Mouse (Mus musculus): ENCODE data around the gene Kmo. TPM values are rescaled to one million over a fixed set of nuclear protein-coding genes. Genes with fewer than 3 reads are reported as not detected.

Gene Kmo
- polyA plus RNA-seq, 1 experiment from 2014 or later: 1.1 TPM

GRCm38 (mm10) chr1:175639072-175639471, 18.9 kb downstream of the Kmo start:
- H3K27ac ChIP-seq: no peak overlapping the region
- H3K9me3 ChIP-seq: no peaks in the 10 kb centered on the region
- ATAC-seq (ENCODE audit: insufficient read depth, low FRiP score, low read depth): no peak
- no peak overlapping the region for H3K9ac ChIP-seq
- WGBS: 79% methylated on average over 7 of the region's 7 CpGs
- H3K4me1 ChIP-seq: no peaks in the 10 kb centered on the region
- no peak overlapping the region for H3K4me3 ChIP-seq (replicated peaks)
- no peaks in the 10 kb centered on the region for H3K27me3 ChIP-seq (replicated peaks)
- H3K36me3 ChIP-seq: no peaks in the 10 kb centered on the region
- no peak overlapping the region for H3K4me2 ChIP-seq

- H3K9me3 ChIP-seq: no peaks in the 10 kb centered on the region
- no peak overlapping the region for H3K27ac ChIP-seq
- H3K9ac ChIP-seq: no peak overlapping the region
- H3K4me2 ChIP-seq: no peak overlapping the region
- no peaks in the 10 kb centered on the region for H3K4me1 ChIP-seq
- no peaks in the 10 kb centered on the region for H3K36me3 ChIP-seq
- ATAC-seq (ENCODE audit: insufficient read depth, low FRiP score, low read depth): no peak
- no peaks in the 10 kb centered on the region for H3K27me3 ChIP-seq (replicated peaks)
- WGBS: 63% methylated on average over 6 of the region's 6 CpGs
- H3K4me3 ChIP-seq (replicated peaks): no peak overlapping the region
Observed at GRCm38 (mm10) chr1:175640435-175641150, 20.4 kb downstream of the Kmo start.

DNA sequence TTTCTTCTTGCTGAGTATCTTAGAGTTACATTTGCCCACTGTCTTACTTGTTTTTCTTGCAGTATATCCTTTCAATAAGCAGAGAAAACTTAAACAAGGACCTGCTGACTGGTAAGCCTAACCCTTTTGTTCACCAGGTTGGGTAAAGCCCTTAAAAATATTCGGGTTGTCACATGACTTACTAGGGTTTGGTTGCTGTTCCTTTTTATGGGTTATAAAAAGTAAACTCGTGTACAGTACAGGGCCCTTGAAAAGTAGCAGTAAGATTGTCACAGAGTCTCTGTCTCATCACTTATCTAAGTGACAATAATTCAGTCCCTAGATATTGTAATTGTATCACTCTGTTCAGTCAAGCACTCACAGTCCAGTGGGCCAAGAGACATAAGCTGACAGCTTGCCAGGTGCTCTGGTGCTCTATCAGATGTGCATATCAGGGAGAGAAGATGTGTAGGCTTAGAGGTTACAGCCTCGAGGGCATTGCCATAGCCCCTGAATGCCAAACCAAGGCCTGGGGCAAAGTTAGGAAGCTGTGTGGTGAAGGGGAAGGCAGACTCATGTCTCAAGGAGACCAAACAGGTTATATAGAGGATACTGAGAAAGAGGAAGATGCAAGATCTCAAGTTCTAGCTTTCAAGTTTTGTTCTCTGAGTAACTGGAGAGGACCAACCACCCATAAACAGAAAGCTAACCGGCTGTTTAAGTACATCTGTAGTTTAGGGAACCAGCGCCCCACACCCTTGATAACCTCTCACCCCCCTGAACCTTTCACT, 23.5 kb downstream of the Kmo start:
- WGBS: 59% methylated on average over 5 of the region's 5 CpGs
- H3K4me1 ChIP-seq: no peaks in the 10 kb centered on the region
- no peak overlapping the region for H3K4me3 ChIP-seq (replicated peaks)
- H3K4me2 ChIP-seq: no peak overlapping the region
- ATAC-seq (ENCODE audit: insufficient read depth, low FRiP score, low read depth): no peak
- H3K9me3 ChIP-seq: no peaks in the 10 kb centered on the region
- H3K27me3 ChIP-seq (replicated peaks): no peaks in the 10 kb centered on the region
- no peak overlapping the region for H3K9ac ChIP-seq
- no peaks in the 10 kb centered on the region for H3K36me3 ChIP-seq
- H3K27ac ChIP-seq: no peak overlapping the region

DNA sequence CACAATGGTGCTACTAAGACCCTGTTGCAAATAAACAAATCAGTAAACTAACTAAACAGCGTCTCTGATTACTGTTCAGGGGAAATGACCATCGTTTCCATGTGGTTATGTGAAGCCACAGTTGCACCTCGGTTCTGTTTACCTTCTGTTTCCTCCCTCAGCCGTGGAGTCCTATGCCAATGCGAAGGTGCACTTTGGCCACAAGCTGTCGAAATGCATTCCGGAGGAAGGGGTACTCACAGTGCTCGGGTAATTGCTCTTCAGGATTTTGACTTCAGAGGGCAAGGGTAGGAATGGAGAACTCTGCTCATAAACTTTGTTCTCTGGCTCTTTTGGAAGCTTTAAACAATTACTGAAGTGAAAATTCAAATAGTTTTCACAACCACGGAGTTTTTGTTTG, 26.8 kb downstream of the Kmo start:
- no peaks in the 10 kb centered on the region for H3K9me3 ChIP-seq
- H3K27ac ChIP-seq: no peak overlapping the region
- no peaks in the 10 kb centered on the region for H3K4me1 ChIP-seq
- no peak overlapping the region for H3K4me3 ChIP-seq (replicated peaks)
- H3K9ac ChIP-seq: no peak overlapping the region
- no peaks in the 10 kb centered on the region for H3K27me3 ChIP-seq (replicated peaks)
- no peaks in the 10 kb centered on the region for H3K36me3 ChIP-seq
- WGBS: 36% methylated on average over 9 of the region's 9 CpGs
- no peak overlapping the region for H3K4me2 ChIP-seq
- no peak for ATAC-seq (ENCODE audit: insufficient read depth, low FRiP score, low read depth)

DNA sequence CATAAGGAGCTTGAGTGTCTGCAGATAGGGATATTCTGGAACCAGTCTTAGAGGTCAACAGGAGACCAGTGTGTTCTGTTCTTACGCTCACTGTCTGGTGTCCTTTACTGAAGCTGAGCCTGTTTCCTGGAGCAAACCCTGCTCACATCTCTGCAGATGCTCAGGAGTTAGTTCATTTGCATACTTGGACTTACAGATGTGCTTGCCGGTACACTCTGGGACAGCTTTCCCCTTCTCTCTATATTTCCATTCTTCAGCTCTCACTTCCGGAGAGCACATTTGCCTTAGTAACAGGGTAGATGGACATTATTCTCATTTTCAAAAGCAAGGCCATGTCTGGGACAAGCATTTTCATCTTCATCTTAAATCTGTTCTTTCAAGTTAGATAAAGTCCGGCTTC, 28.4 kb downstream of the Kmo start:
- Histone ChIP-seq H3K9ac (no peak overlapping the region), H3K9me3 (no peaks in the 10 kb centered on the region), H3K27me3 (replicated peaks) (no peaks in the 10 kb centered on the region), H3K4me1 (no peaks in the 10 kb centered on the region), H3K27ac (no peak overlapping the region), H3K4me2 (no peak overlapping the region), H3K36me3 (no peaks in the 10 kb centered on the region), H3K4me3 (replicated peaks) (no peak overlapping the region)
- no peak for ATAC-seq (ENCODE audit: insufficient read depth, low FRiP score, low read depth)
- WGBS: 92% methylated on average over 4 of the region's 4 CpGs

DNA sequence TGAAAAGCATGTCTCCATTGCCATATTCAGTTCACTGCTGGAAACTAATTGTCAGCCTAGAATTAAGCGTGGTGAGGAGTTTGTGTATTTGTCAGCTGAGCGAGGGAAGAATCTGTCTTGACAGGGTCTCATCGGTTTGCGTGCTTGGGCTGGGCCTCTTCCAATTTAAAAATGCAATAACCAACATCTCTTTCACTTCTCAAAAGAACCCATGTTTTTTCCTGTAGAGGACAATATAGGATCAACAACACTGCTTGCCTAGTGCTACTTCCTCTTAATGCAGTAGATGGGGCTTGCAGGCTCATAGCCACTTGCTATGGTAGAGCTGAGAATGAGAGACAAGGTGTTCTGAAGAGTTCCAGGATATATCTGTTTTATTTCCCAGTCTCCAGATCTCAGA, 39.7 kb downstream of the Kmo start:
- no peak for ATAC-seq (ENCODE audit: insufficient read depth, low FRiP score, low read depth)
- no peaks in the 10 kb centered on the region for H3K36me3 ChIP-seq
- H3K4me2 ChIP-seq: no peak overlapping the region
- H3K27ac ChIP-seq: no peak overlapping the region
- 94% methylated on average over 4 of the region's 4 CpGs for WGBS
- H3K27me3 ChIP-seq (replicated peaks): no peaks in the 10 kb centered on the region
- no peak overlapping the region for H3K9ac ChIP-seq
- H3K4me3 ChIP-seq (replicated peaks): no peak overlapping the region
- no peaks in the 10 kb centered on the region for H3K9me3 ChIP-seq
- H3K4me1 ChIP-seq: no peaks in the 10 kb centered on the region

GRCm38 (mm10) chr1:175668666-175669405, 48.7 kb downstream of the Kmo start:
- Histone ChIP-seq H3K4me3 (replicated peaks) (no peak overlapping the region), H3K27me3 (replicated peaks) (no peaks in the 10 kb centered on the region), H3K4me1 (no peaks in the 10 kb centered on the region), H3K9ac (no peak overlapping the region), H3K27ac (no peak overlapping the region), H3K9me3 (no peaks in the 10 kb centered on the region), H3K4me2 (no peak overlapping the region), H3K36me3 (no peaks in the 10 kb centered on the region)
- 72% methylated on average over 5 of the region's 5 CpGs for WGBS
- ATAC-seq (ENCODE audit: insufficient read depth, low FRiP score, low read depth): no peak; the same call in 1 of the 2 replicates

- WGBS: 85% methylated on average over 3 of the region's 3 CpGs
- no peaks in the 10 kb centered on the region for H3K27me3 ChIP-seq (replicated peaks)
- no peaks in the 10 kb centered on the region for H3K9me3 ChIP-seq
- H3K27ac ChIP-seq: no peak overlapping the region
- H3K4me1 ChIP-seq: no peaks in the 10 kb centered on the region
- ATAC-seq (ENCODE audit: insufficient read depth, low FRiP score, low read depth): no peak
- no peak overlapping the region for H3K4me2 ChIP-seq
- no peak overlapping the region for H3K4me3 ChIP-seq (replicated peaks)
- H3K9ac ChIP-seq: no peak overlapping the region
- H3K36me3 ChIP-seq: no peaks in the 10 kb centered on the region
Observed at GRCm38 (mm10) chr1:175669456-175669855, 49.3 kb downstream of the Kmo start.

DNA sequence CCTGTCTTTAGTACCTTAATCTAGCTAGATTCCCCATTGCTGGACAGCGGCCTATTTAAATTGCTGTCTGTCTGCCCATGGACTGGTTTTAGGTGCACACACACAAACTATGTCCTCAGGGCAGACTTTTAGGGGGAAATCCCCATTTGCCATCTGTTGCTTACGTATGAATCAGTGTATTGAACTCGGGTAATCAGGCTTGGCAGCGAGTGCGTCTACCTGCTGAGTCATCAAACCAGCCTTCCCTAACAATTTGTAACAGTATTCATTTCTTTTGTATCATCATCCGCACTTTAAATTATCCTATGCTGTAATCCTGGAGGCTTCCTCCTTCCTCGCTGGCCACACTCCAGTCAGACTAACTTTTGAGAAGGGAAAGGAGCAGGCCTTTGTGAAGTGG, 49.9 kb downstream of the Kmo start:
- Histone ChIP-seq H3K27me3 (replicated peaks) (no peaks in the 10 kb centered on the region), H3K4me2 (no peak overlapping the region), H3K4me3 (replicated peaks) (no peak overlapping the region), H3K27ac (no peak overlapping the region), H3K36me3 (no peaks in the 10 kb centered on the region), H3K9me3 (no peaks in the 10 kb centered on the region), H3K4me1 (no peaks in the 10 kb centered on the region), H3K9ac (no peak overlapping the region)
- WGBS: 78% methylated on average over 7 of the region's 7 CpGs
- ATAC-seq (ENCODE audit: insufficient read depth, low FRiP score, low read depth): no peak

GRCm38 (mm10) chr1:175671626-175672025, 51.4 kb downstream of the Kmo start:
- H3K9ac ChIP-seq: no peak overlapping the region
- no peaks in the 10 kb centered on the region for H3K36me3 ChIP-seq
- no peak overlapping the region for H3K27ac ChIP-seq
- no peaks in the 10 kb centered on the region for H3K4me1 ChIP-seq
- H3K9me3 ChIP-seq: no peaks in the 10 kb centered on the region
- no peak overlapping the region for H3K4me2 ChIP-seq
- H3K4me3 ChIP-seq (replicated peaks): no peak overlapping the region
- no peak for ATAC-seq (ENCODE audit: insufficient read depth, low FRiP score, low read depth)
- H3K27me3 ChIP-seq (replicated peaks): no peaks in the 10 kb centered on the region
- 20% methylated on average over 1 of the region's 1 CpGs for WGBS

- no peaks in the 10 kb centered on the region for H3K27me3 ChIP-seq (replicated peaks)
- H3K4me1 ChIP-seq: no peaks in the 10 kb centered on the region
- no peaks in the 10 kb centered on the region for H3K36me3 ChIP-seq
- no peaks in the 10 kb centered on the region for H3K9me3 ChIP-seq
- no peak overlapping the region for H3K9ac ChIP-seq
- H3K4me2 ChIP-seq: no peak overlapping the region
- no peak overlapping the region for H3K27ac ChIP-seq
- 69% methylated on average over 7 of the region's 7 CpGs for WGBS
- H3K4me3 ChIP-seq (replicated peaks): no peak overlapping the region
- no peak for ATAC-seq (ENCODE audit: insufficient read depth, low FRiP score, low read depth)
Observed at GRCm38 (mm10) chr1:175673563-175674325, 53.6 kb downstream of the Kmo start.

Data from stomach, embryonic 15.5 days (tissue).